Mouse (Mus musculus) B cell, adult 67 days (primary cell): ENCODE data around the gene Rpl23. TPM values are rescaled to one million over a fixed set of nuclear protein-coding genes. Genes with fewer than 3 reads are reported as not detected.

Source experiments
- total RNA-seq, 2 experiments: library from RNA; stranded (reverse); gene quantifications; 4 replicates each; pipeline ENCODE4 v1.2.4; 2023

Gene Rpl23
- total RNA-seq: 1,000 to 10,000 TPM; 1,852 to 1,894 TPM

GRCm38 (mm10) chr11:97781832-97782563 is at the start of gene Rpl23:
Gene Rpl23, minus strand, starts transcription at chr11:97782437.

GRCm38 (mm10) chr11:97798782-97799145 is 16.5 kb upstream of the Rpl23 start, which contains the start of gene Lasp1:
Gene Lasp1, plus strand, starts transcription at chr11:97799000.

GRCm38 (mm10) chr11:97775808-97776496 is 6.3 kb downstream of the Rpl23 start, which contains the start of gene 1700001P01Rik:
Gene 1700001P01Rik, minus strand, starts transcription at chr11:97775918.

GRCm38 (mm10) chr11:97766154-97766881 is 15.9 kb downstream of the Rpl23 start, which contains the start of gene Cwc25:
Gene Cwc25, minus strand, starts transcription at chr11:97766556.

GRCm38 (mm10) chr11:97744063-97744717 is 38.0 kb downstream of the Rpl23 start, which contains the start of gene Pip4k2b:
Gene Pip4k2b, minus strand, starts transcription at chr11:97744704.

Other genes starting within 250 kb of the Rpl23 start
- gene Srcin1, start 206.3 kb downstream of the Rpl23 start, total RNA-seq: under 1 TPM in 1 of 2 experiments, not detected in 1; 0.23 TPM
- 1 to 10 TPM; 4.0 to 6.5 TPM for gene Epop, start 152.7 kb downstream of the Rpl23 start, total RNA-seq
- gene Mllt6, start 119.0 kb downstream of the Rpl23 start, total RNA-seq: 100 to 1,000 TPM; 186 to 189 TPM
- gene Cisd3, start 96.6 kb downstream of the Rpl23 start, total RNA-seq: 10 to 100 TPM; 51.3 to 57.5 TPM
- gene Pcgf2, start 81.9 kb downstream of the Rpl23 start, total RNA-seq: under 1 TPM in 1 of 2 experiments, not detected in 1; 0.46 TPM
- gene Psmb3, start 79.0 kb downstream of the Rpl23 start, total RNA-seq: 100 to 1,000 TPM; 119 to 126 TPM
- gene Pip4k2b, start 37.7 kb downstream of the Rpl23 start, total RNA-seq: 10 to 100 TPM; 66.2 to 71.1 TPM
- 10 to 100 TPM; 48.1 to 56.0 TPM for gene Cwc25, start 15.9 kb downstream of the Rpl23 start, total RNA-seq
- gene 1700001P01Rik, start 6.5 kb downstream of the Rpl23 start, total RNA-seq: not detected
- 10 to 100 TPM; 71.1 to 77.0 TPM for gene Lasp1, start 16.6 kb upstream of the Rpl23 start, total RNA-seq
- gene B230217C12Rik, start 58.3 kb upstream of the Rpl23 start, total RNA-seq: under 1 TPM; 0.36 to 0.41 TPM
- gene Fbxo47, start 101.7 kb upstream of the Rpl23 start, total RNA-seq: 1 to 10 TPM; 1.3 to 2.3 TPM
- under 1 TPM; 0.68 to 0.73 TPM for gene Plxdc1, start 204.0 kb upstream of the Rpl23 start, total RNA-seq
- gene Arl5c, start 213.7 kb upstream of the Rpl23 start, total RNA-seq: 10 to 100 TPM; 61.3 to 65.0 TPM
- gene Cacnb1, start 240.6 kb upstream of the Rpl23 start, total RNA-seq: 1 to 10 TPM; 5.8 to 6.6 TPM
- gene Rpl19, start 244.3 kb upstream of the Rpl23 start, total RNA-seq: 1,000 to 10,000 TPM; 1,852 to 1,930 TPM